Mouse (Mus musculus) kidney, embryonic 15.5 days (tissue): ENCODE data around the gene Nostrin. TPM values are rescaled to one million over a fixed set of nuclear protein-coding genes. Genes with fewer than 3 reads are reported as not detected.

Experiments
- polyA plus RNA-seq: library from polyadenylated mRNA; unstranded; fragments of >200 nt; fragmentation: Nextera tagmentation; extraction: Ambion mirVana; gene quantifications from 2 replicates; pipeline ENCODE4 v1.2.1, GENCODE M21; 2015

Gene Nostrin
- polyA plus RNA-seq, 1 experiment from 2014 or later = 6.4 TPM

Other genes with a start within 250 kb of the Nostrin start
- 240 TPM in 2 replicates for gene Spc25, start 70.4 kb downstream of the Nostrin start, polyA plus RNA-seq
- 2.9 and 4.6 TPM in 2 replicates for gene G6pc2, start 75.3 kb downstream of the Nostrin start, polyA plus RNA-seq
- gene Abcb11, start 206.8 kb downstream of the Nostrin start, polyA plus RNA-seq = 0.14 TPM in 1 of 2 replicates, not detected in the other
- gene Dhrs9, start 244.6 kb downstream of the Nostrin start, polyA plus RNA-seq = not detected in 2 replicates